Mouse (Mus musculus): ENCODE measurements around the gene Gm12355.
A peak's percentile ranks its signal among the peaks of the same experiment; 100 is the strongest.
"Not testable (repeated sequence)": the region's sequence is repeated elsewhere in the genome, so short reads cannot be mapped to it uniquely, and the experiment has no call there.

Gm12355 gene

DNA sequence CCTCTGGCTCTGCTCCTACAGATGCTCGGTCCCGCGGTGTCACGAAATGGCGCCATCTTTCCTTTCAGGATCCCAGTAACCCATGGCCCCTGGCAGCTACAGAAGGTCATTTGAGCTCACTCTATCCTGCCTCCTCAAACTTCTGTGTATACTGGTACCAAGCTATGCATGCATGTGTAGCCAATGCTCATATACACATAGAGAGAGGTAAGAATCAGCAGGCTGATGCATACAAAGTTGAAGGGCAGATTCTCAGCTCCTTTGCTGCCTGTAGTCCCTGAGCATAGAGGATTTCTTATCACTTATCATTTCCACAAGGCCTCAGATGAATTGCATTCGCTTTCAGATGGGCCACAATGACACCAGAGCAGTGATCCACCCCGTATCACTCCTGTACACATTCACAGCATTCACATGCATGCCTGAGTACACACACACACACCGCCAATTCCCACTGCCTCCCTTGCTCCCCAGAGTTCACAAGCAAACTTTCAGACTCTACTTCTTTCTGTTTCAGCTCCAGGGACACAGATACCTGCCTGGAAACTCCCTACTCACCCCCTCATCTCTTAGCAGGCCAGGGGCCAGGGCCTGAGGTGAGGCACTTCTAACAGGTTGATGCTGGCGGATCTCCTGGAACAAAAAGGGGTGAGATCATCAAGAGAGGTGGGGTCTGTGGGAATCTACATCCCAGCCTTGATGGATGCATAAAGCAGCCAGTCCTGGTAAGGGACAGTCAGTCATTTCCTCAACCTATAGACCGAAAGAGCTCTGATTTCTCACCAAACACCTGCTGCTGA, at the start of gene Gm12355, which contains the start of gene Gsdma3:
Gm12355 (minus strand) TSS at position 51 of the 800 bp plus-strand sequence.
Gsdma3 (plus strand) TSS at position 750 of the 800 bp plus-strand sequence.
- DNase-seq (ENCODE audit: low read depth, low spot score), result no peak

DNA sequence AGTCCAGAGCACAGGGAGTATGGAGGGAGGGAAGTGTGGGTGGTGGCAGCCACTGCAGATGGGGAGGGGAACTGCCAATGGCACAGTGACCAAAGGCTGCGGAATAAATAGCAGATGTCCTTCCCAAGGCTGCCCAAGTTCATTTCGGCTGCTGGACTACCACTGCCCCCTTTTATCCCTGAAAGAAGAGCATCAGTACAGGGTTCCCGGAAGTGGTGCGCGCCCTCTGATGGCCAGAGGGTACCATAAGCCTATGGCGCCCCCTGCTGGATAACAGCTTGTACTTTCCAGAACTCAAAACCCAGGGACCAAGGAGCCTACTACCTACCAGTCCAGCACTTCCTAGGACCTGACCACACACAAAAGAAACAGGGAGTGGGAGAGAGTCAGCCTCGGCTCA, 47.7 kb upstream of the Gm12355 start:
- DNase-seq (ENCODE audit: low read depth, low spot score), result peak; percentile 71

DNA sequence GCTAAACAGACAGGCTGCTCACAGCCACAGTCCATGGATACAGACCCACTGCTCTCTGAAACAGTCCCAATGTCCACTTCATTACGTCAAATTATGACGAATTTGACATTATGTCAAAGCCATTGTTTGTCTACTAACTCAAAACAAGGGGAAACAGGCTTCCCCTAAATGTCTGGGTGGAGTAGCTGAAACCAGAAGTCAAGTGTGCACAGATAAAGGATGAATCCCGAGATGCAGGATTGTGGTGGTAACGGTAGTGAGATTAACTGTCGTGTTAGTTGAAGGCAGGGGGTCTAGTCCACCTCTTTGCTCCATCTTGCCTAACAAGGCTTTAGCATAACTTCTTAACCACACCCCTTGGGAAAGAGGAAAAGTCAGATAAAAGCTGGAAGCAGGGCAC, 47.0 kb upstream of the Gm12355 start:
- DNase-seq (ENCODE audit: low read depth, low spot score), result no peak

DNA sequence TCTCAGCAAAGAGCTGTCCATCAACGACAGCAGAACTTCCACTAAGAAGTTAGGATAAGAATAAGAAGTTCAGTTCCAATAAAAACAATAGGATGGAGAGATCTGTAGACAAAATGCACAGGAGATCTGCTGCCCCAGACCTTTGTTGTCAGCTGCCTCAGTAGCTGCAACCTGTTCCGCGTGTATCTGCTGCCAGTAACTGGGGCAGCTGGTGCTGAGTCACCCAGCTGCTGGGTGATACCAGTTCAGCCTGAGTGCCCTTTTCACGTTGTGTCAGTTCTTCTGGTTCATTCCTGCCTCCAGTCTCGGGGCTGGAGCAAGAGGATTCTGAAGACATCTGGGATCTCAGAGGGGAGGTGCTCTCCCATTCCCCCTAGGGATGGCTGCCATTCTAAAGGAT, 46.4 kb upstream of the Gm12355 start:
- DNase-seq (ENCODE audit: low read depth, low spot score), result peak; percentile 61

DNA sequence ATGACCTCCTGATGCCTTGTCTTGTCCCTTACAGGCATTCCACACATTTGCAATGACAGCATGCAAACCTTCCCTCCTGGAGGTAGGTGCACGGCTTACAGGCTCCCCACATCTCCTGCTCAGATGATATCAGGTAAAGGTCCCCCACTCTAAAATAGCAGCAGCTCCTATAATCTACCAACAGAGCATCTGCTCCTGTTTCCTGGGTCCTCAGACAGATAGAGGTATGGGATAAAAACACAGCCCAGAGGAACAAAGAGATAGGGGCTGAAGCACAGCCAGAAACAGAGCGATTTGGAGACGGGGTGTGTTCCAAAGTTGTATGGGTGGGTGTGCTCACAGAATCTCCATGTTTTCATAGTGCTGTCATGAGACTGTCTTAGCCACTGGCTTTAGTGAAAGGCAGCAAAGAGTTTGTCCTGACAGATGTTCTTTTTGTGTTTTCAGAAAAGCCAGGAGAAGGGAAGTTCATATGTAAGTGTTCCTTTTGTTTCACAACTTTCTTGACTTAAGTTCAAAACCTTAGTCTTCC, 45.9 kb upstream of the Gm12355 start:
- DNase-seq (ENCODE audit: low read depth, low spot score), result no peak

DNA sequence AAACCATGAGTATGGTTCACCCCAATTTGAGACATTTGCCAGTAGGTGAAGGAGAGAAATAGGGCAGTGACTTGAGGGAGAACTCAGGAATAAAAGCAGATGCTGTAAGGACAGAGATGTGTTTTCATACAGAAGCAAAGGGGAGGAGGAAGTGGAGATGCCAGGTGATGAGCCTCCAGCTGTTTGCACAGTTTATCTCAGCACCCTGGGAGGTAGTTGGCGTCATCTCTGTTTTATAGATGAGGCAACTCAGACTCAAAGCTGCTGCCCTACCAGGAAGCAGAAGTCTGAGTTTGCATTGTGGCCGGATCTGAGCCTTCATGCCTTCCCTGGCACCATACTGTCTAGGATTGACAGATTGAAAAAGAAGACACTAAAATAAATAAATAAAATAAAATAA, 43.5 kb upstream of the Gm12355 start:
- DNase-seq (ENCODE audit: low read depth, low spot score), result no peak

DNA sequence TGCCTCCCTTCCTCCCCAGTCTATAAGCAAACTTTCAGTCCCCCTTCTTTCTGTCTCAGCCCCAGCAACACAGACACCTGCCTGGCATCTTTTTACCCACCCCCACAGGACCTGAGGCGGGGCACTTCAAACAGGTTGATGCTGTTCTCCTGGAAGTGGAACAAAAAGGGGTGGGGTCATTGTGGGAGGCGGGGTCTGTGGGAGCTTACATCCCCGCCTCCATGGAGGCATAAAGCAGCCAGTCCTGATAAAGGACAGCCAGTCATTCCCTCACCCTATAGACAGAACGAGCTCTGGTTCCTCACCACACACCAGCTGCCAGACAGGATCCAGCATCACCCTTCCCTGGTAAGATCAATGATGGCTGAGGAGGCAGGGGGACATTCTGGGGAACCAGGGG, 38.6 kb upstream of the Gm12355 start, which contains the start of gene Gsdma:
Gsdma (plus strand) TSS at position 261 of the 400 bp plus-strand sequence.
- DNase-seq (ENCODE audit: low read depth, low spot score), result no peak

DNA sequence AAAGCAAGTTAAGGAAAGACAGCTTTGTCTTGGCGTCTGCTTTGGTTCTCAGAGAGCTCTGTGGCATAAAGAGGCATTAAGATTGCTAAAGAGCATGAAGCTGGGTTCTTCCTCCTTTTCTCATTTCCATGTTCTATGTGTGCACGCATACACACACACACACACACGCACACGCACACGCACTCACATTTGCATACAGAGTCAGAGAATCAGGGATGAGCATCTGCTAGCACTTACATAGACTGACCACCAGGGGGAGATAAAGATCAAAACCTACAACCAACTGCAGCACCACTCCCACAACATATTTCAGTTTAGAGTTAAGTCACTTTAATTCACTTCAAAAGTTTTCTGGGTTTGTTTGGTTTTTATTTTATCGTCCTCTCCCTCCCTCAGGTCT, 35.1 kb upstream of the Gm12355 start:
- peak; percentile 85 for DNase-seq (ENCODE audit: low read depth, low spot score)

DNA sequence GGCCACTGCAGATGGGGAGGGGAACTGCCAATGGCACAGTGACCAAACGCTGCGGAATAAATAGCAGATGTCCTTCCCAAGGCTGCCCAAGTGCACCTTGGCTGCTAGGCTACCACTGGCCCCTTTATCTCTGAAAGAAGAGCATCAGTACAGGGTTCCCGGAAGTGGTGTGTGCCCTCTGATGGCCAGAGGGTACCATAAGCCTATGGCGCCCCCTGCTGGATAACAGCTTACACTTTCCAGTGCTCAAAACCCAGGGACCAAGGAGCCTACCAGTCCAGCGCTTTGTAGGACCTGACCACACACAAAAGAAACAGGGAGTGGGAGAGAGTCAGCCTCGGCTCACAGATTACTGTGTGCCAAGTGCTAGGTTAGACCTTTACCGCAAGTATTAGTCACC, 29.6 kb upstream of the Gm12355 start:
- DNase-seq (ENCODE audit: low read depth, low spot score), result peak; percentile 48

DNA sequence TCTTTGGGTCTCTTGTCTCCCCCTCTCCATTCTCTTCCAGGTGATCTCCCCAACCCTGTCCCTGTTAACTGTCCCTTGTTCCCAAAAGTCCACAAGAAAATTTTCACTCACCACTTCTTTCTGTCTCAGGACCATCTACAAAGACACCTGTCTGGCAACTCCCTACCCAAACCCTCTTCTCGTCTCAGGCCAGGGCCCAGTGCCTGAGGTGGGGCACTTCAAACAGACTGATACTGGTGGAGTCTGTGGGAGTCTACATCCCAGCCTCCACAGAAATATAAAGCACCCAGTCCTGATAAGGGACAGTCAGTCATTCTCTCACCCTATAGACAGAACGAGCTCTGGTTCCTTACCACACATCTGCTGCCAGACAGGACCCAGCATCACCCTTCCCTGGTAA, 21.0 kb upstream of the Gm12355 start, which contains the start of gene Gsdma2:
Gsdma2 (plus strand) TSS at position 301 of the 400 bp plus-strand sequence.
- DNase-seq (ENCODE audit: low read depth, low spot score), result no peak

DNA sequence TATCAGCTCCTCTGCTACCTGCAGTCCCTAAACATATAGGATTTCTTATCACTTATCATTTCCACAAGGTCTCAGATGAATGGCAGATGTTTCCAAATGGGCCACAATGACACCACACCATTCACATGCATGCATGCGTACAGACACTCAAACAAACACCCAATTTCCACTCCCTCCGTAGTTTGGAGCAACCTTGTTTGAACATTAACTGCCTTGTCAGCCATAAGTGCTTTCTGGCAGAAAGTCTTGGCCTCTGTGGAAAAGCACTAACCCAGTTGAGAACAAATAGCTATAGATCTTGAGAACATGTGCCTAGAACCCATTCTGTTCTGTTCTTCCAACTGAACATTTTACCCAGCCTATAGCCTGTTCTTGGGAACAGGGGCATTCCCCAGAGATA, 20.5 kb upstream of the Gm12355 start:
- DNase-seq (ENCODE audit: low read depth, low spot score), result no peak

DNA sequence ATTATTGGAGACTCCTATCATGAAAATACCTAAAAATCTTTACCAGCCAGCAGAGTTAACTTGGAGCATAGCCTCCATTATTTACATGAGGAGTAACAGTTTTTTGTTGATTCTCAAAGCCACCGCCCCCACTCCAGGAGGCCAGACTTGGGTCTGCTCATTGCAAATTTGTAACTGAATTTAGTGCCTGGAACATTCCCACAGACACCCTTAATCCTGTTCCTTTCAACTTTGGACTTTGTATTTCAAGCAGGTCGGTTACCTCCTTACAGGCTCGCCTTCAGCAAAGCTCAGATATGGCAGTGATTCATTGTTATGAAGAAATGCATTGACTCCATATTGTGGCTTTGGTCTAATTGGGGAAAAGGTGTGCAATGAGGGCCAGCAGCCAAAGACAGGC, 19.3 kb upstream of the Gm12355 start:
- no peak for DNase-seq (ENCODE audit: low read depth, low spot score)

DNA sequence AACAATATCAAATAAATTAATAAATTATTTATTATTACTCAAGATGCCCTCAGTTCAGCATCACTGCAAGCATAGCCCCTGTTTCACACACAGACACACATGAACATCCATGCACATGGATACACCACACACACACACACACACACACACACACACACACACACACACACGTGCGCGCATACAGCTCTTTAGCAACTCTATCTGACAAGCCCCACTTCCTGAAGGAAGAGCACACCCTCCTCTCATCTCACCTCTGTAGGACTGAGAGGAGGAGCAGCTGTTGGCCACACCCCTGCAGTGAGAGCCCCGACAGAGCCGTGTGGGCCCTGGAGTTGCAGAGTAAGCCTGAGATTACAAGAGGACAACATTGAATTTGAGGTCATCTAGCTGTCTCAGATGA, 14.6 kb upstream of the Gm12355 start:
- no peak for DNase-seq (ENCODE audit: low read depth, low spot score)

DNA sequence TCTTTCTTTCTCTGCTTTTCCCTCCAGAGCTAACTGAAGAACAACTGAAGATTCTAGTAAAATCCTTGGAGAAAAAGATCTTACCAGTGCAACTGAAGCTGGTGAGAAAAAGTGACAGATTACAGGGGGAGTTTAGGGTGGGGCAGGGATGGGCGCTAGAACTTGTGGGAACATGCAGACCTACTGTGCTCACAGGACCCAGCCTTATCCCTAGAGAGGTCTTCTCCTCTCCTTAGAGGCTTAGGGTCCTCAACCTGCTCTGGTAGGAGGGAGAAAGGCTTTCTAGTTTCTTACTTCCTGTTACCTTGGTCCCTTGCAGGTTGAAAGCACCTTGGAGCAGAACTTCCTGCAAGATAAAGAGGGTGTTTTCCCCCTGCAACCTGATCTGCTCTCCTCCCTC, 12.0 kb upstream of the Gm12355 start:
- DNase-seq (ENCODE audit: low read depth, low spot score), result no peak

DNA sequence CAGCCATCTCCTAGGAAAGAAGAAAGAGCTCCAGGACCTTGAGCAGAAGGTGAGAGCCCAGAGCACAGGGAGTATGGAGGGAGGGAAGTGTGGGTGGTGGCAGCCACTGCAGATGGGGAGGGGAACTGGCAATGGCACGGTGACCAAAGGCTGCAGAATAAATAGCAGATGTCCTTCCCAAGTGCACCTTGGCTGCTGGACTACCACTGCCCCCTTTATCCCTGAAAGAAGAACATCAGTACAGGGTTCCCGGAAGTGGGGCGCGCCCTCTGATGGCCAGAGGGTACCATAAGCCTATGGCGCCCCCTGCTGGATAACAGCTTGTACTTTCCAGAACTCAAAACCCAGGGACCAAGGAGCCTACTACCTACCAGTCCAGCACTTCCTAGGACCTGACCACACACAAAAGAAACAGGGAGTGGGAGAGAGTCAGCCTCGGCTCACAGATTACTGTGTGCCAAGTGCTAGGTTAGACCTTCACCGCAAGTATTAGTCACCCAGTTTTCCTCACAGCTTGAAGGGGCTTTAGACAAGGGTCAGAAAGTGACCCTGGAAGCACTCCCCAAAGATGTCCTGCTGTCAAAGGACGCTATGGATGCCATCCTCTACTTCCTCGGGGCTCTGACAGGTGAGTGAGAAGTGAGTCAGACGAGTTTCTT, 10.0 kb upstream of the Gm12355 start:
- peak; percentile 9 for DNase-seq (ENCODE audit: low read depth, low spot score)

DNA sequence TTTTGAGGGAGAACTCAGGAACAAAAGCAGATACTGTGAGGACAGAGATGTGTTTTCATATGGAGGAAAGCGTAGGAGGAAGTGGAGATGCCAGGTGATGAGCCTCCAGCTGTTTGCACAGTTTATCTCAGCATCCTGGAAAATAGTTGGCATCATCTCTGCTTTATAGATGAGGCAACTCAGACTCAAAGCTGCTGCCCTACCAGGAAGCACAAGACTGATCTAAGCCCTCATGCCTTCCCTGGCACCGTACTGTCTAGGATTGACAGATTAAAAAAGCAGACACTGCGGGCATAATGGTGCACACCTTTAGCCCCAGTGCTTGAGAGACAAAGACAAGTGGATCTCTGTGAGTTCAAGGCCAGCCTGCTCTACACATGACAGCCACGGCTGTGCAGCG, 5.2 kb upstream of the Gm12355 start:
- peak; percentile 3 for DNase-seq (ENCODE audit: low read depth, low spot score)

DNA sequence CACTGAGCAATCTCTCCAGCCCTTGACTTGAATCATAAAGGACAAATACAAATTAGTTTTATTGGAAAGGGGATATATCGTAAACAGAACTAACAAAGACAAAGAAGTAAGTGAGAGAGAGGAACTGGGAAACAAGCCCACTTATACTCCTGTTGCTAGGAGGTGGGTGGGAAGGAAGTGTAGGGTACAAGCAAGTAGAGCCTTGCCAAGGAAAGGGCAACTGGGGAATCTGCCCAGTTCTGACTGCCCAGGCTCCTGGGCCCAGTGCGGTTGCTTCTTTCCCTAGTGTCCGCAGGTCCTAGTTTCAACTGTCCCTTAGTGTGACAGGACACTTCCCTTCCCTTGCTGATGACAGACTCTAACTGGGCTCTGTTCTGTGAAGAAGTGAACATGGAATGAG, 3.2 kb upstream of the Gm12355 start:
- peak; percentile 6 for DNase-seq (ENCODE audit: low read depth, low spot score)

DNA sequence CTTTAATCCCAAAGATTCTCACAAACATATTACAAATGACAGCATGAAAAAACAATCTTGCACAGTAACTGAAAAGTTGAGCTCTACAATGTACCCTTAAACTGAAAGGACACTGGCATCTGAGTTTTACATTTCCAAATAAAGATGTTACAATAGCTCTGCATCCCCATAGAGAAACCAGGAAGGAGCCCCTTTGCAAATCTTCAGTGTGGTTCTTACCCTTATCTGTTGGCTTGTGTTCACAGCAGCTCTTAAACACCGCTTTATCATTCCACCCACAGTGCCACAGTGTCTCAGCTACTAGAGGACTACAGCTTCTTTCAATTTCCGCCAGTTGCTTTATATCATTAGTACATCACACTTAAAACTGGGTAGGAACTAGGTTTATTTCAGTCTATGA, 1.1 kb downstream of the Gm12355 start:
- DNase-seq (ENCODE audit: low read depth, low spot score), result not testable (repeated sequence)

DNA sequence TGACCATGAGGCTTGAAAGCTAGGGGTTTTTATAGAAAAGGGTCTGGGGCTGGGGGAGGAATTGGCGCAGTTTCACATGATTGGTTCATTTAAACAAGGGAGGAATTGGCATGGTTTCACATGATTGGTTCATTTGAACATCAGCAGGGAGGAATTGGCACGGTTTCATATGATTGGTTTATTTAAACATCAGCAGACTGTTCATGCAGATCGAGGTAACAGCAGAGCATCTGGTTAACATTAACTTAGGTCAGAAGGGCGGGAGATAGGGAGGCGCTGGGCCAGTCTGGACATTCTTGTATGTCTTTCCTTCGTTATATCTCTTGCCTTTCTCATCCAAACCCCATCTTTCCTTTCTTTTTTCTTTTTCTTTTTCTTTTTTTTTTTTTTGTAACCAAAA, 1.5 kb downstream of the Gm12355 start:
- DNase-seq (ENCODE audit: low read depth, low spot score), result not testable (repeated sequence)

DNA sequence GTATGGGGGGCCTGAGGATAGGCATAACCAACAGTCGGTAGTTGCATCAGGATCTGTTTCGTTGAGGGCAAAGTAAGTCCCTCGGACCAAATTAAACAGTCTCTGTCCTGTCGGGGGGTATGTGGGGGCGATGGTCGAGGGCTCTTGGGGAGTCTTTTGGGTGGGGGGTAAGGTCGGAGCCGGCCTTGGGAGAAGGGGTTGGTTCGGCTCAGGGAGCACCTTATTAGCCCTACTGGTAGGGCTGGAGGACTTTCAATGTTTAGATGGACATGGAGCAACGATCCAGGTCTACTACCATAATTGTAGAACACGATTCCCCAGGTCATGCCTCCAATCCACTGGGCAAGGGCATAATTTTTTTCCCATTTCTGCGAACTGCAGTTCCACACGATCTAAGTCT, 4.7 kb downstream of the Gm12355 start:
- no peak for DNase-seq (ENCODE audit: low read depth, low spot score)

DNA sequence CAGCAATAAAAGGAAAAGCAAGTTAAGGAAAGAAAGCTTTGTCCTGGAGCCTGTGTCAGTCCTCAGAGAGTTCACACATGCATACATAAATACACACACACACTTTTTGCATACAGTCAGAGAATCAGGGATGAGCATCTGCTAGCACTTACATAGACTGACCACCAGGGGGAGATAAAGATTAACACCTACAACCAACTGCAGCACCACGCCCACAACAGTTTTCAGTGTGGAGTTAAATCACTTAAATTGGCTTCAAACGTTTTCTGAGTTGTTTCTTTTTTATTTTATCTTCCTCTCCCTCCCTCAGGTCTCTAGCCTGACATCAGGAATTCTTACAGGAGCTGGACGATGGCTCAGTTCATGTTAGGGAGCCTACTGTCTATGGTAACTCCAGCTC, 18.7 kb downstream of the Gm12355 start:
- peak; percentile 75 for DNase-seq (ENCODE audit: low read depth, low spot score)

DNA sequence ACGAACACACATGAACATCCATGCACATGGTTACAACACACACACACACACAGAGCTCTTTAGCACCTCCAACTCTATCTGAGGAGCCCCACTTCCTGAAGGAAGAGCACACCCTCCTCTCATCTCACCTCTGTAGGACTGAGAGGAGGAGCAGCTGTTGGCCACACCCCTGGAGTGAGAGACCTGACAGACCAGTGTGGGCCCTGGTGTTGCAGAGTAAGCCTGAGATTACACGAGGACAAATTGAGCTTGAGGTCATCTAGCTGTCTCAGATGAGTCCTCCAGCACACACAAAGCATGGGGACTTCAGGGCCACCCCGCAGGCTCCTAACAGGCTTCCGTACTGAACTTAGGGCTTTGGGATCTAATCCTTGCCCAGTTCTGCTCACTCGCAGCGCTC, 20.6 kb downstream of the Gm12355 start:
- DNase-seq (ENCODE audit: low read depth, low spot score), result not testable (repeated sequence)

DNA sequence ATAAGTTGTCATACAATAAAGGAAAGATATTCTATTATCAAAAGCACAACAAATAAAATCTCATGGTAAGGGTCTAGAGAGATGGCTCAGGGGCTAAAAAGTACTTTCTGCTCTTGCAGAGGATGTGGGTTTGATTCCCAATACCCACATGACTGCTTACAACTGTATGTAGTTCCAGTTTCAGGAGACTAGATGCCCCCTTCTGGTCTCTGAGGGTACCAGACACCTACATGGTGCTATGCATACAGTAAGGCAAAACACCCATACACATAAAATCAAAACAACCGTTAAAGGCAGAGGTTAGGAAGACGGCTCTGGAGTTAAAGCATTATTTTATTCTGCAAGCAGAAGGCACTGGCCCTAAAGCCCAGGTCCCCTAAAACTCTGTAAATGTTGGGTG, 21.5 kb downstream of the Gm12355 start:
- DNase-seq (ENCODE audit: low read depth, low spot score), result no peak

Measured in brain, adult 2 months (tissue).